Mouse (Mus musculus) erythroblast, embryonic 14.5 days (primary cell): Measurements from ENCODE around the gene Slk.

Source experiments
- GATA1 ChIP-seq: IDR thresholded peaks from 2 replicates; pipeline ENCODE4 v1.6.1; 2012; ENCODE audit warnings: low read length, inconsistent platforms, mixed read lengths
- TAL1 ChIP-seq: IDR thresholded peaks from 3 replicates; pipeline ENCODE4 v1.6.1; 2012; ENCODE audit warnings: low read length, inconsistent platforms, mixed read lengths

- TF ChIP-seq TAL1, result no peak
- no peak for TF ChIP-seq GATA1
Measured at GRCm38 (mm10) chr19:47549174-47549573, 30.3 kb upstream of the Slk start.
